Mouse (Mus musculus): ENCODE results near the gene Slfn4. TPM values are rescaled to one million over a fixed set of nuclear protein-coding genes. Genes with fewer than 3 reads are reported as not detected.
"Not testable (repeated sequence)": the region's sequence is repeated elsewhere in the genome, so short reads cannot be mapped to it uniquely, and the experiment has no call there.

Slfn4 gene
- 0.05 and 0.20 TPM in 2 replicates for polyA plus RNA-seq (2015; fragmentation: Nextera tagmentation; extraction: Ambion mirVana)

DNA sequence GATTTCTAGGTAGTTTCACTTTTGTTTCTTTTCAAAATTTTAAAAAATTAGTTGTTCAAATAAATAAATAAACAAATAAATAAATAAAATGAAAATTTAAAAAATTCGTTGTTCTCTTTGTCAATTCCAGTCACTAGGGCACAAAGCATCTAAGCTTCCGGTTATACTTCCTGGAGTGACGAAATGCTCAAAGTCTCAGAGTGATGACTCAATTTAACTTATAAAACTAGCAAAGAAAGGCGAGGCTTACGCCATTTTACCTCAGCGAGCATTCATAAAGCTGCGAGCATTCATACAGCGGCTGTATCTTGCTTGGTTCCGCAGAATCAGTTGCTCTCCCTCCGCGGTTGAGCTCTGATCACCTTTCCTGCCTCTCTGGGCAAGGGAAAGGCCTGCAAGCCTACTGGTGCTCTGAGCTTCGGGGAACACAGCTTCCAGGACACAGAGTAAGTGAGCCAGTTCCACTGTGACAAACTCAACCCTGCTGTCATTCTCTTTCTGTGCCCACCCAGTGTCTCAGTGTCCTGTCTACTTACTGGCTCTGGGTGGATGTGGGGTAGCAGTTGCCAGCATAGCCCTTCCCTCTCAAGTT is at the start of gene Slfn4:
TSS of gene Slfn4 (plus strand) at position 239 of the 592 bp plus-strand sequence.
- Histone ChIP-seq H3K27ac (ENCODE audit: low read length) (no peak within 1 kb of the TSS), H3K36me3 (ENCODE audit: control insufficient read depth, insufficient read depth) (no peaks in the 10 kb centered on the region), H3K9me3 (replicated peaks; ENCODE audit: control insufficient read depth, low read length) (no peaks in the 10 kb centered on the region), H3K27me3 (ENCODE audit: control insufficient read depth, insufficient read depth, low read length) (no peaks in the 10 kb centered on the region), H3K4me3 (ENCODE audit: low read length) (no peak within 1 kb of the TSS), H3K4me2 (ENCODE audit: low read depth, low read length) (no peak within 1 kb of the TSS), H3K4me1 (ENCODE audit: control insufficient read depth, insufficient read depth, low read length) (no peaks in the 10 kb centered on the region), H3K9ac (ENCODE audit: low read length) (no peak within 1 kb of the TSS)
- 83% methylated on average over 12 of the region's 12 CpGs for WGBS
- ATAC-seq (replicated peaks; ENCODE audit: extremely low read depth, insufficient read depth, low FRiP score): no peak

DNA sequence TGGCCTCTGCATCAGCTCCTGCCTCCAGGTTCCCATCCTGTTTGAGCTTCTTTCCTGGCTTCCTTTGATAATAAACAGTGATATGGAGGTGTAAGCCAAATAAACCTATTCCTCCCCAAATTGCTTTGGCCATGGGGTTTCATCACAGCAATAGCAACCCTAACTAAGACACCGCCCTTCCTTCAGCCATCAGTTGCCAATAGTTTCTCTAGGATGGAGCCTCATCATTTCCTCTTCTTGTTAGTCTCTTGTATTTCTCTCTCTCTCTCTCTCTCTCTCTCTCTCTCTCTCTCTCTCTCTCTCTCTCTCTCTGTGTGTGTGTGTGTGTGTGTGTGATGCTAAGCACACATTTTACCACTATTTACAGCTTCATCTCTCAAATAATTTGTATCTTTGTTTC is 49.4 kb upstream of the Slfn4 start:
- not testable (repeated sequence) for H3K9me3 ChIP-seq (replicated peaks; ENCODE audit: control insufficient read depth, low read length); H3K27ac ChIP-seq (ENCODE audit: low read length); H3K9ac ChIP-seq (ENCODE audit: low read length); H3K4me3 ChIP-seq (ENCODE audit: low read length); H3K4me1 ChIP-seq (ENCODE audit: control insufficient read depth, insufficient read depth, low read length); H3K4me2 ChIP-seq (ENCODE audit: low read depth, low read length); ATAC-seq (replicated peaks; ENCODE audit: extremely low read depth, insufficient read depth, low FRiP score); H3K36me3 ChIP-seq (ENCODE audit: control insufficient read depth, insufficient read depth); H3K27me3 ChIP-seq (ENCODE audit: control insufficient read depth, insufficient read depth, low read length)
- no CpG with 5 or more reads among the region's 1 CpGs for WGBS

DNA sequence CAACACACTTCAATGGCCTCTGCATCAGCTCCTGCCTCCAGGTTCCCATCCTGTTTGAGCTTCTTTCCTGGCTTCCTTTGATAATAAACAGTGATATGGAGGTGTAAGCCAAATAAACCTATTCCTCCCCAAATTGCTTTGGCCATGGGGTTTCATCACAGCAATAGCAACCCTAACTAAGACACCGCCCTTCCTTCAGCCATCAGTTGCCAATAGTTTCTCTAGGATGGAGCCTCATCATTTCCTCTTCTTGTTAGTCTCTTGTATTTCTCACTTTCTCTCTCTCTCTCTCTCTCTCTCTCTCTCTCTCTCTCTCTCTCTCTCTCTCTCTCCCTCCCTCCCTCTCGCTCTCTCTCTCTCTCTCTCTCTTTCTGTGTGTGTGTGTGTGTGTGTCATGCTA is 37.7 kb upstream of the Slfn4 start:
- H3K27ac ChIP-seq (ENCODE audit: low read length); H3K36me3 ChIP-seq (ENCODE audit: control insufficient read depth, insufficient read depth); H3K4me2 ChIP-seq (ENCODE audit: low read depth, low read length); ATAC-seq (replicated peaks; ENCODE audit: extremely low read depth, insufficient read depth, low FRiP score); H3K9me3 ChIP-seq (replicated peaks; ENCODE audit: control insufficient read depth, low read length); H3K27me3 ChIP-seq (ENCODE audit: control insufficient read depth, insufficient read depth, low read length); H3K4me3 ChIP-seq (ENCODE audit: low read length); H3K9ac ChIP-seq (ENCODE audit: low read length); H3K4me1 ChIP-seq (ENCODE audit: control insufficient read depth, insufficient read depth, low read length): not testable (repeated sequence)
- WGBS: 83% methylated on average over 1 of the region's 2 CpGs

DNA sequence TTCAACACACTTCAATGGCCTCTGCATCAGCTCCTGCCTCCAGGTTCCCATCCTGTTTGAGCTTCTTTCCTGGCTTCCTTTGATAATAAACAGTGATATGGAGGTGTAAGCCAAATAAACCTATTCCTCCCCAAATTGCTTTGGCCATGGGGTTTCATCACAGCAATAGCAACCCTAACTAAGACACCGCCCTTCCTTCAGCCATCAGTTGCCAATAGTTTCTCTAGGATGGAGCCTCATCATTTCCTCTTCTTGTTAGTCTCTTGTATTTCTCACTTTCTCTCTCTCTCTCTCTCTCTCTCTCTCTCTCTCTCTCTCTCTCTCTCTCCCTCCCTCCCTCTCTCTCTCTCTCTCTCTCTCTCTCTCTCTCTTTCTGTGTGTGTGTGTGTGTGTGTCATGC is 26.0 kb upstream of the Slfn4 start:
- H3K4me1 ChIP-seq (ENCODE audit: control insufficient read depth, insufficient read depth, low read length); H3K4me2 ChIP-seq (ENCODE audit: low read depth, low read length); H3K36me3 ChIP-seq (ENCODE audit: control insufficient read depth, insufficient read depth); ATAC-seq (replicated peaks; ENCODE audit: extremely low read depth, insufficient read depth, low FRiP score); H3K4me3 ChIP-seq (ENCODE audit: low read length); H3K9me3 ChIP-seq (replicated peaks; ENCODE audit: control insufficient read depth, low read length); H3K27ac ChIP-seq (ENCODE audit: low read length); H3K27me3 ChIP-seq (ENCODE audit: control insufficient read depth, insufficient read depth, low read length); H3K9ac ChIP-seq (ENCODE audit: low read length): not testable (repeated sequence)
- WGBS: no CpG with 5 or more reads among the region's 1 CpGs

DNA sequence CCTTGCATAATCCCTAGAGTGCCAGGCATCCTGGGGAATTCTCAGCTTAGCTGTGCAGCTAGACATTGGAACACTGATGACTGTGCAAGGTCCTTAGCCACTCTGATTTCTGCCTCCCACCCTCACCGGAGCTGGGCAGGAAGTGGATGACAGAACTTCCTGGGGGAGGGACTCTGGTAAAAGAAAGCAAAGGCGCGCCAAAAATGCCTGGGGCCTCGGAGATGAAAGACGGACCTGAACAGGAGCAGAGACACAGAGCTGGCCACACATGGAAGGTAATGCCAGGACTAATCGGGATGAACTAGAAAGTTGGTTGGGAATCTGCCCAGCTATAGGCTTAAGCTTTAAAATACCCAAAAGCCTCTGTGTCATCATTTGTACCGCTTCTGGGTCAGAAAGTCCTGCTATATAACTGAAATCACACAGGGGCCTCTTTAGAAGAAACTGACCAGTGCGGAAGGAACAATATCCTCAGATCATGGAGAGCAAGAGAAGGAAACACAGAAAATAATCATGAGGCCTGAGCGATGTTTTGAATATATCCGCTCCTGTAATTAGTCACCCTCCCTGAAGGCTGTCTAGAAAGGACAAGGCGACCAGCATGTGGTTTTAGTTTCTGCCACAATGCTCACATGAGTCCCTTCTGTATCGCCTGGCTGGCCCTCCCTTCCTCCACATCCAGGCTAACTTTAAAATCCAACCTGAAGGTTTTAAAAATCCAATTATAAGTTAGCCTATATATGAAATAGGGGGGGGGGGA is 16.3 kb downstream of the Slfn4 start, which contains the start of gene Slfn3:
TSS of gene Slfn3 (plus strand) at position 197 of the 760 bp plus-strand sequence.
- H3K4me3 ChIP-seq (ENCODE audit: low read length): peak within 1 kb of the TSS; percentile 43
- WGBS: 61% methylated on average over 12 of the region's 12 CpGs
- no peaks in the 10 kb centered on the region for H3K27me3 ChIP-seq (ENCODE audit: control insufficient read depth, insufficient read depth, low read length)
- ATAC-seq (replicated peaks; ENCODE audit: extremely low read depth, insufficient read depth, low FRiP score): 0 out of 2 replicates have a peak, but pooled peaks have one; percentile 63
- no peaks in the 10 kb centered on the region for H3K4me1 ChIP-seq (ENCODE audit: control insufficient read depth, insufficient read depth, low read length)
- H3K27ac ChIP-seq (ENCODE audit: low read length): peak within 1 kb of the TSS; percentile 42
- H3K36me3 ChIP-seq (ENCODE audit: control insufficient read depth, insufficient read depth): no peaks in the 10 kb centered on the region
- H3K9ac ChIP-seq (ENCODE audit: low read length): peak within 1 kb of the TSS; percentile 46; the same call in 1 of the 2 replicates
- H3K4me2 ChIP-seq (ENCODE audit: low read depth, low read length): peak within 1 kb of the TSS; percentile 56
- no peaks in the 10 kb centered on the region for H3K9me3 ChIP-seq (replicated peaks; ENCODE audit: control insufficient read depth, low read length)

DNA sequence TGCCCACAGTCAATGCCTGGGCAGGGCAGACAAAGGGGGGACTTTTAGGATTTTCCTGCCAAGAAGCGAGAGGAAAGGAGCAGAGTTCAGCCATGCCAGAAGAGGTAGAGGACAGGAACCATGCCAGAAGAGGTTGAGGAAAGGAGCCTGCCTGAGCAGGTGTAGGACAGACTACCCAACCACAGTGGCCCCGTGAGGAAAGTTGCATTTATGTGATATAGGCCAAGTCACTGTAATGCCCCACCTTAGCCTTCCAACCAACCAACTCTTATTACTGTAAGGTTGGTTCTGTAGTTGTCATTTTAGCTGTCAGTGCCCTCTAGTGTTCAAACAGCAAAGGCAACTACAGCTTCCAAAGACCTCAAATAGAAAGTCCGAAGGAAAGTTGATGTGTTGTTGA is 17.0 kb downstream of the Slfn4 start:
- H3K9ac ChIP-seq (ENCODE audit: low read length): peak overlapping the region; percentile 46; the same call in 1 of the 2 replicates
- no peaks in the 10 kb centered on the region for H3K9me3 ChIP-seq (replicated peaks; ENCODE audit: control insufficient read depth, low read length)
- H3K27ac ChIP-seq (ENCODE audit: low read length): no peak overlapping the region; the same call in 1 of the 2 replicates
- H3K4me2 ChIP-seq (ENCODE audit: low read depth, low read length): peak overlapping the region; percentile 56
- H3K4me1 ChIP-seq (ENCODE audit: control insufficient read depth, insufficient read depth, low read length): no peaks in the 10 kb centered on the region
- 39% methylated on average over 3 of the region's 3 CpGs for WGBS
- peak; percentile 58 for ATAC-seq (replicated peaks; ENCODE audit: extremely low read depth, insufficient read depth, low FRiP score)
- no peaks in the 10 kb centered on the region for H3K36me3 ChIP-seq (ENCODE audit: control insufficient read depth, insufficient read depth)
- peak overlapping the region; percentile 43 for H3K4me3 ChIP-seq (ENCODE audit: low read length)
- H3K27me3 ChIP-seq (ENCODE audit: control insufficient read depth, insufficient read depth, low read length): no peaks in the 10 kb centered on the region

DNA sequence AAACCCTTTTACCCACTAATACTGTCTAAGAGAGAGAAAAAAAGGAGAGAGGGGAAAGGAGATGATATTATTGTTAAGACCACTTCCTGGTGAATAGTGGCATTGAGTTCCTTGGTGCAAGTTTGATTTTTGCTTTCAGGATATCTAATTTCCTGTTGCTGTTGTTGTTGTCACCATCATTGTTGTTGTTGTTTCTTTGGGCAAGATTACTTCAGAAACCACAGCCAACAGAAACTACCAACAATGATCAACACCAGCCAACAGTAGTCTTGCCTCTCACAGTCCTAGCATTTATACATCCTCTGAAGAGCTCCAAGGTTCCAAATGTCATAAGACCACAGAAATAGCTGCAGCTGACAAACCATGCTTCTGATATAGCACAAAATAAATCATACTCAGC is 30.0 kb downstream of the Slfn4 start:
- no peaks in the 10 kb centered on the region for H3K27me3 ChIP-seq (ENCODE audit: control insufficient read depth, insufficient read depth, low read length)
- H3K9me3 ChIP-seq (replicated peaks; ENCODE audit: control insufficient read depth, low read length): no peaks in the 10 kb centered on the region
- H3K36me3 ChIP-seq (ENCODE audit: control insufficient read depth, insufficient read depth): no peaks in the 10 kb centered on the region
- no peak overlapping the region for H3K4me2 ChIP-seq (ENCODE audit: low read depth, low read length)
- no peak overlapping the region for H3K27ac ChIP-seq (ENCODE audit: low read length)
- H3K4me1 ChIP-seq (ENCODE audit: control insufficient read depth, insufficient read depth, low read length): no peaks in the 10 kb centered on the region
- no peak for ATAC-seq (replicated peaks; ENCODE audit: extremely low read depth, insufficient read depth, low FRiP score)
- no peak overlapping the region for H3K4me3 ChIP-seq (ENCODE audit: low read length)
- no peak overlapping the region for H3K9ac ChIP-seq (ENCODE audit: low read length)

DNA sequence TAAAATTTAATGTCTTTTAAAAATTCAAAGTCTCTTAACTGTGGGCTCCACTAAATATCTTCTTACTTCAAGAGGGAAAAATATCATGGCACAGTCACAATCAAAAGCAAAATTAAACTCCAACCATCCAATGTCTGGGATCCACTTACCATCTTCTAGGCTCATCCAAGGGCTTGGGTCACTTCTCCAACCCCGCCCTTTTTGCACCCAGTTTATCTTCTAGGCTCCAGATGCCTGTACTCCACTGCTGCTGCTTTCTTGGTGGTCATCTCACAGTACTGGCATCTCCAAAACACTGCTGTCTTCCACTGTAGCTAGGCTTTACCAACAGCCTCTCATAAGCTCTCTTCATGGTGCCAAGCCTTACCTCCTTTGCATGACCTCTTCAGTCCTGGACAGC is 41.1 kb downstream of the Slfn4 start:
- no peak overlapping the region for H3K4me3 ChIP-seq (ENCODE audit: low read length)
- H3K4me2 ChIP-seq (ENCODE audit: low read depth, low read length): no peak overlapping the region
- 61% methylated on average over 1 of the region's 1 CpGs for WGBS
- no peaks in the 10 kb centered on the region for H3K36me3 ChIP-seq (ENCODE audit: control insufficient read depth, insufficient read depth)
- no peaks in the 10 kb centered on the region for H3K4me1 ChIP-seq (ENCODE audit: control insufficient read depth, insufficient read depth, low read length)
- H3K27ac ChIP-seq (ENCODE audit: low read length): no peak overlapping the region
- ATAC-seq (replicated peaks; ENCODE audit: extremely low read depth, insufficient read depth, low FRiP score): no peak
- no peak overlapping the region for H3K9ac ChIP-seq (ENCODE audit: low read length)
- H3K9me3 ChIP-seq (replicated peaks; ENCODE audit: control insufficient read depth, low read length): no peaks in the 10 kb centered on the region
- H3K27me3 ChIP-seq (ENCODE audit: control insufficient read depth, insufficient read depth, low read length): no peaks in the 10 kb centered on the region

DNA sequence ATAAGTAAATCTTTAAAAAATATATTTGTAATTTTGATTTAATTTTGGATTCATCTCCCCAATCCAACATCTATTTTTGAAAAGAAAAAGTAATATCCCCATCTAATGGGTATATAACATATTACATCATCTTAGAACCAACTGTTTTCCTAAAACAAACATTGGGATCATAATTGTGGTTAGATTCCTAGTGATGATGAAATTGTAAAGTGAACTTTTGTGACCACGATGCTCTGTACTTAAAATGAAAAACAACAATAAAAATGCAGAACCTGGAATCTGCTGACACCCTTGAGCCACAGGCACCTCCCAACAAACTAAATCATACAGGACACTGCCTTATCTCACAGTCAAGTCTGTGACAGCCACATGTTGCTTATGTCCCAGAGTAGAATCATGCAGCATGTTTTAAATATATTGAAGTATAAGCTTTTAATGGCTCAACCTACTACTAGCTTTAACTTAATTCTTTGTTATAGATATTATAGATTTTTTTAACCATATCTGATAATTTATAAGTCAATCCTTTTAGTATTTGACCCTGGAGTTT is 46.4 kb downstream of the Slfn4 start:
- no peaks in the 10 kb centered on the region for H3K9me3 ChIP-seq (replicated peaks; ENCODE audit: control insufficient read depth, low read length)
- ATAC-seq (replicated peaks; ENCODE audit: extremely low read depth, insufficient read depth, low FRiP score): no peak
- no peak overlapping the region for H3K4me2 ChIP-seq (ENCODE audit: low read depth, low read length)
- WGBS: 70% methylated on average over 1 of the region's 1 CpGs
- no peaks in the 10 kb centered on the region for H3K4me1 ChIP-seq (ENCODE audit: control insufficient read depth, insufficient read depth, low read length)
- H3K36me3 ChIP-seq (ENCODE audit: control insufficient read depth, insufficient read depth): no peaks in the 10 kb centered on the region
- no peaks in the 10 kb centered on the region for H3K27me3 ChIP-seq (ENCODE audit: control insufficient read depth, insufficient read depth, low read length)
- H3K27ac ChIP-seq (ENCODE audit: low read length): no peak overlapping the region
- H3K9ac ChIP-seq (ENCODE audit: low read length): no peak overlapping the region
- no peak overlapping the region for H3K4me3 ChIP-seq (ENCODE audit: low read length)
